Mouse (Mus musculus) cerebellum, adult 2 months (tissue): ENCODE results near the gene Tspan5. TPM values are rescaled to one million over a fixed set of nuclear protein-coding genes. Genes with fewer than 3 reads are reported as not detected.

Experiments used
- DNase-seq, 2 experiments: peaks; one replicate each; pipeline ENCODE4 v3.0.0; 2021
- H3K27ac ChIP-seq: fragments of 200-500 bp; 2 replicates; pipeline ENCODE4 v1.5.1; 2012; ENCODE audit warnings: low read length, control low read depth, inconsistent platforms; ENCODE audit not compliant: insufficient read depth
- H3K27me3 ChIP-seq: fragments of 200-500 bp; 2 replicates; pipeline ENCODE4 v1.6.1; 2012; ENCODE audit warnings: inconsistent platforms, mild to moderate bottlenecking, low read length, moderate library complexity; ENCODE audit not compliant: control insufficient read depth, insufficient read depth
- H3K4me1 ChIP-seq: fragments of 200-500 bp; 2 replicates; pipeline ENCODE4 v1.6.1; 2011; ENCODE audit warnings: low read length; ENCODE audit not compliant: control insufficient read depth, insufficient read depth
- H3K4me3 ChIP-seq: fragments of 200-500 bp; replicated peaks from 2 replicates; pipeline ENCODE3; 2011; ENCODE audit warnings: mild to moderate bottlenecking, low read depth, low read length, control low read depth; ENCODE audit not compliant: insufficient read depth
- CTCF ChIP-seq: fragments of 200-500 bp; IDR thresholded peaks from 2 replicates; pipeline ENCODE4 v1.5.1; 2011; ENCODE audit warnings: low read depth, mild to moderate bottlenecking, control low read depth, low read length, moderate library complexity, borderline replicate concordance; ENCODE audit not compliant: insufficient read depth
- POLR2A ChIP-seq: fragments of 200-500 bp; IDR thresholded peaks from 2 replicates; pipeline ENCODE4 v1.6.1; 2011; ENCODE audit warnings: low read length, control low read depth, borderline replicate concordance; ENCODE audit not compliant: insufficient read depth
- WGBS: fragments of 180-500 bp; shearing (Covaris S2); methylation state at CpG from one replicate; pipeline ENCODE4 v1.1.7; 2018; 5-methylcytosine and 5-hydroxymethylcytosine counted together
- polyA plus RNA-seq: library from polyadenylated mRNA; depleted of rRNA; stranded (reverse); fragments of >200 nt; gene quantifications from 2 replicates; pipeline ENCODE4 v1.2.3, GENCODE M21; 2012; rRNA removed

Gene Tspan5
- polyA plus RNA-seq = 166 TPM in 2 replicates

GRCm38 (mm10) chr3:138741649-138742565 is at the start of gene Tspan5:
Gene Tspan5 (plus strand): TSS chr3:138742195.
- Histone ChIP-seq H3K4me3 (peak within 1 kb of the TSS; percentile 100), H3K27me3 (no peaks in the 10 kb centered on the region), H3K27ac (peak within 1 kb of the TSS; percentile 93), H3K4me1 (peaks cover 7% of the 10 kb centered on the region; the same call in 1 of the 2 replicates)
- DNase-seq = peak; percentile 83 to 87
- WGBS = 1% methylated on average over 93 of the region's 100 CpGs
- TF ChIP-seq CTCF (no peak), POLR2A (peak; percentile 93)

GRCm38 (mm10) chr3:138692302-138692701 is 49.7 kb upstream of the Tspan5 start:
- TF ChIP-seq CTCF (no peak), POLR2A (no peak)
- DNase-seq = no peak
- no peak overlapping the region for H3K4me3 ChIP-seq
- H3K4me1 ChIP-seq = no peaks in the 10 kb centered on the region
- no peaks in the 10 kb centered on the region for H3K27me3 ChIP-seq
- H3K27ac ChIP-seq = no peak overlapping the region
- WGBS = 50% methylated on average over 1 of the region's 1 CpGs

DNA sequence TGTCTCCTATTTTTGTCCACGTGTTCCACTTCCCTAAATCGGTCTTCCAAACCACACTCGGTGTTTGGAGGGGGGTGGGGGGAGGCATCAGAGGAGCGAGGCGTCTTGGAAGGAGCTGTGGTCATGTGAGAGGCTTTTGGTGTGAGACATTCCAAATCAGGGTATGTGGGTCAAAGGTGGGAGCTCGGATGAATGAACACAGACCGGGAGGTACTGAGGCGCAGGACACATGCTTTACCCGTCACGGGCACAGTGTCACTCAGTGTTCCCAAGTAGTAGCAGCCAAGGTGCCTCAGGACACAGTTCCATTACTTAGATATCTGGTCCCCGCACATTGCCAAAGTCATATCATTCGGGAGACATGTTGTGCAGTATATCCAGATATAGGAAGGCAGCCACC is 38.6 kb upstream of the Tspan5 start:
- H3K4me3 ChIP-seq = no peak overlapping the region
- H3K27ac ChIP-seq = no peak overlapping the region
- DNase-seq = no peak
- no peaks in the 10 kb centered on the region for H3K4me1 ChIP-seq
- 78% methylated on average over 12 of the region's 12 CpGs for WGBS
- H3K27me3 ChIP-seq = no peaks in the 10 kb centered on the region
- TF ChIP-seq POLR2A = no peak
- TF ChIP-seq CTCF = no peak

GRCm38 (mm10) chr3:138704469-138704868 is 37.5 kb upstream of the Tspan5 start:
- Histone ChIP-seq H3K4me3 (no peak overlapping the region), H3K27me3 (no peaks in the 10 kb centered on the region), H3K4me1 (no peaks in the 10 kb centered on the region), H3K27ac (no peak overlapping the region)
- TF ChIP-seq CTCF = no peak
- TF ChIP-seq POLR2A = no peak
- WGBS = 83% methylated on average over 9 of the region's 9 CpGs
- DNase-seq = no peak

- Histone ChIP-seq H3K27ac (no peak overlapping the region), H3K4me1 (no peaks in the 10 kb centered on the region), H3K4me3 (no peak overlapping the region), H3K27me3 (no peaks in the 10 kb centered on the region)
- no peak for DNase-seq
- TF ChIP-seq CTCF = no peak
- no peak for TF ChIP-seq POLR2A
- 65% methylated on average over 14 of the region's 14 CpGs for WGBS
These were observed 36.1 kb upstream of the Tspan5 start for GRCm38 (mm10) chr3:138705875-138706274.

DNA sequence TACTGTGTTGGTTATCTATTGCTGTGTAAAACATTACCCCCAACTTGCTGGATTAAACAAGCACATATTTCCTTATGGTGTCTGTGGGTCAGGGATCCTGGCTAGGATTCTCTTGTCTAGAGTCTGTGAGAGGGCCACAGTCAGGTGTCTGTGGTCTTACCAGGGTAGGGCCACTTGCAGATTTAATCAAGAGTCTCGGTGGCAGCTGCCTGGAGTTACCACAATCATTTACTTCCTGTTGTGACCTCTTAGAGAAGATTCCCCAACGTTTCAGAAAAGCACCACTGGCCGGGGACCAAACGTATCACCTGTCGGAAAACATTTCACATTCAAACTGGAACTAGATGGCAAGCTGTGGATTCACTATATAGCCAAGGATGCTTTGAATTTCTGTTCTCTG is 32.8 kb upstream of the Tspan5 start:
- no peak overlapping the region for H3K27ac ChIP-seq
- no peaks in the 10 kb centered on the region; the same call in 1 of the 2 replicates for H3K4me1 ChIP-seq
- H3K4me3 ChIP-seq = no peak overlapping the region
- no peak for DNase-seq
- TF ChIP-seq POLR2A (no peak), CTCF (no peak)
- H3K27me3 ChIP-seq = no peaks in the 10 kb centered on the region
- 75% methylated on average over 5 of the region's 5 CpGs for WGBS

- H3K27ac ChIP-seq = no peak overlapping the region
- no peak for DNase-seq
- no peaks in the 10 kb centered on the region; the same call in 1 of the 2 replicates for H3K4me1 ChIP-seq
- H3K27me3 ChIP-seq = no peaks in the 10 kb centered on the region
- TF ChIP-seq CTCF = no peak
- TF ChIP-seq POLR2A = no peak
- WGBS = 84% methylated on average over 4 of the region's 4 CpGs
- no peak overlapping the region for H3K4me3 ChIP-seq
These were observed 30.0 kb upstream of the Tspan5 start for GRCm38 (mm10) chr3:138711971-138712370.
